Mouse (Mus musculus): ENCODE results near the gene Eml2.

Eml2 gene

DNA sequence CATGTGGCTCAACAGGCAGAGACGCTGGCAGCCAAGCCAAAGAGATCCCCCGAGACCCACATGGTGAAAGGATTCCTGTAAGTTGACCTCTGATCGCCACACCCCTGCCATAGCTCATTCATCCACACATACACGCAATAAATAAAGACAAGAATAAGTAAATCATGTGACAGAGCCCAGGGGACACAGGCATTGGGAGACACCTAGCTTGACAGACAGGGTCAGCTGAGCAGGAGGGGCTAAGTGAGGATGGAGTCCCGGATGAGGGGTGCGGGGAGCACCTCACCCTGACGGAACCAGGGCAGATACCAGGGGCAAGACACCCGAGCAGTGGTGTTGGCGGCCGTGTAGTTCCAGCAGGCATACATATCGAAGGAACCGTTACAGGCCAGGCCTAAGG, 12.5 kb upstream of the Eml2 start:
- DNase-seq (ENCODE audit: low spot score): no peak

DNA sequence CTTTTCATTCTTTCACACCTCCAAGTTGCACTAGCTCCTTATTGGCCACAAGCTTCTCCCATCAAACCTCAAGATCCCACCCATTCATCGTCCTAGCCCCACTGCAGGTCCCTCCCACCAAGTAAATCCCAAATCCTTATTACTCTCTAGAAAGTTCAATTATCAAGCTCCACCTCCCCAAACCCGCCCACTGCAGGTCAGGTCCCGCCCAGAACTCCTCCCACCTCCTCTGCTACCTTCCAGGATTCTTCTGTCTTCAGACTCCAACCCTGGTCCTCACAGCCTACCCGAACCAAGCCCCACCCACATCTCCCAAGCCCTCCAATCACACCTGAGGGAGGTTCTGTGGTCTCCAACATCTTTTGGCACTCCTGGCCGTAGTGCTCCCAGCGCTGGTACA, 12.0 kb upstream of the Eml2 start:
- DNase-seq (ENCODE audit: low spot score): peak; percentile 56

DNA sequence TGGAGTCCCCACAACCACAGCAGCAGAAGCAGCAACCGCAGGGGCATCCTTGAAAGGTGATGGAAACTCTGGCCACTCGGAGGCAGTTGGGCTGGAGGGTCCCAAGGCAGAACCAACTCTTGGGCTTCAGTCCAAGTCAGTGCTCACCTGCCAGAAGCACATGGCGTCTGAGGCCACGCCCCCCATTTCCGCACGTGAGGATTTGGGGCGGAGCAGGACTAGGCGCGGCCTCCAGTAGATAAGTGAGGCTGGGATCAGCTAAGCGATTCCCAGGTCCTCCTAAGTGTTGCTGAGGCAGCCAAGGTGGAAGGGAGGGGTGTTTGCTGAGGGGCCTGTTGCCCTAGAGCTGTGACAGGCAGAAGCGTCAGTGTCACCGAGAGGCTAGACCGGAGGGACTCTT, 11.2 kb upstream of the Eml2 start:
- DNase-seq (ENCODE audit: low spot score): no peak

DNA sequence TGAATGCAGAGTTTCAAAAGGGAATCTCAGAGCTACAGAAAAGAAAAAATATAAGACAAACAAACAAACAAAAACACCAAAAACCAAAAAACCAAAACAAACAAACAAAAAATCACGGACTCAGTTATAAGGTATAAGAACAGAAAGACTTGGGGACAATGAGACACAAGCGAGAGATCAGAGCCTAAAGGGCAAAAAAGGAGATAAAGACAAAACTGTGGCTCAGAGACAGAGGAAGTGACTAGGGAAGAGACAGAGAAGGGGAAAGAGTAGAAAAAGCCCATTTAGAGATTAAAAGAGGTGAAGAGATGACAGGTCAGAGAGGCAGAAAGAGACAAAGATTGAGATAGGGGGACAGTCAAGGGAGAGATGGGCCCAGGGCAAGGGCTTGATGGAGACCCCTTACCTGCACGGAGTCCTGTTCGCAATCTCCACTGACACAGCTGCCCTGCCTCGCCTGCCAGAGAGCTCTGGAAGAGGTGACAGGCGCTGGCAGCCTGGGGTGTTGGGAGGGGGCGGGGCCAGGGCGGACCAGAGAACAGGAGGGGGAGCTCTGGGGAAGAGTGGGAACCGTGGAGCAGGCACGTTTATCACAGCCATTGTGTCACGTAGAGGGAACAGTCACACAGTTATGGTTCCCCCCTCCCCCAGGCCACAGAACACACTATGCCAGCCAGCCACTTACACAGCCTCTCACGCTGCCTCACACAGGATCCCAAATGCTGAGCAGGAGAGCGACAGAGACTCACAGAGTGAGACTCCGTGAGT, 10.4 kb upstream of the Eml2 start, which contains the start of gene Gipr:
Gipr (minus strand) TSS at position 472 of the 768 bp plus-strand sequence.
- DNase-seq (ENCODE audit: low spot score): no peak

DNA sequence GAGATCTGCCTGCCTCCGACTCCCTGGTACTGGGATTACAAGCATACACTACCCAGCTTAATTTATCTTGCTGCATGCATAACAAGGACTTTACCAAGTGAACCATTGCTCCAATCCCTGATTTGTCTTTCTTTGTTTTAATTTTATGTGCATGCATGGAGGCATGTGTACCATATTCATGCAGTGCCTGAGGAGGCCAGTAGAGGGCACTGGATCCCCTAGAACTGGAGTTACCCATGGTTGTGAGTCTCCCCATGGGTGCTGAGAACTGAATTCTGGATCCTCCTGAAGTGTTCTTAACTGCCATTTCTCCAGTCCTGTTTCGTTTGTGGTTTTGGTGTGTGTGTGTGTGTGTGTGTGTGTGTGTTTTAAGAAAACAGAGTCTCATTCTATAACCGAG, 9.2 kb upstream of the Eml2 start:
- DNase-seq (ENCODE audit: low spot score): no peak

DNA sequence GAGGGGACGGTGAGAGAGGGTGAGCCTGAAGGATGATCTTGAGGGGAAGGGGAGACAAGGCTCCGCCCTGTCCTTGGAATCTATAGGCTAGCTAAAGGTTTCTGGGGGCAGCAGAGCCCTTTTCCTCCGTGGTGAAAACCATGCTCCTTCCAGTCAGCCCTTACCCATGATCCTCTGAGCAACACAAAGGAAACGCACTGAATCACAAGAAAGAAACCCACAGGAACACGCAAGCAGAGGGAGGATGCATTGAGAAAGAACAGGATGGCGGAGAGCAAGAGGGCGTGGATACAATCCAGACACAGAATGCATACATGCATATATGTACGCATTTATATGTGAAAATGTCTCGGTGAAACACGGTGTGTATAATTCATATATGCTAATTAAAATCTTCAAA, 6.7 kb upstream of the Eml2 start:
- no peak for DNase-seq (ENCODE audit: low spot score)

DNA sequence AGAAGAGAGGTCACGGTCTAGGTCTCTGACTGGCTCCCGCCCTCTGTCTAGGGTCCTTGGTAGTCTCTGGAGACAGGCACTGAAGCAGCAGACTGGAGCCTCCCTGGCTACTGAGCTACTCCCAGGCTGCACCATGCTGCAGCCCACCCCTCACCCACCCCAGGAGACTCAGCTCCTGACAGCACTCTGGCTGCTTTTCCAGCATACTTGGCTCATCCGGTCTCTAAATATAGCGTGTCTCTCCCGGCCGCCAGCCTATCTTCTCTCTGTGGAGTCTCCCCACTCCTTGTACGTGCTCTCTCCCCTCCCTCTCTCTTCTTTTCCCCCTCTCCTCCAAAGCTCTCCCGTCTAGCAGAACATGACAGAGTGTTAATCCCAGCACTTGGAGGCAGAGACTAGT, 6.1 kb upstream of the Eml2 start:
- DNase-seq (ENCODE audit: low spot score): no peak

DNA sequence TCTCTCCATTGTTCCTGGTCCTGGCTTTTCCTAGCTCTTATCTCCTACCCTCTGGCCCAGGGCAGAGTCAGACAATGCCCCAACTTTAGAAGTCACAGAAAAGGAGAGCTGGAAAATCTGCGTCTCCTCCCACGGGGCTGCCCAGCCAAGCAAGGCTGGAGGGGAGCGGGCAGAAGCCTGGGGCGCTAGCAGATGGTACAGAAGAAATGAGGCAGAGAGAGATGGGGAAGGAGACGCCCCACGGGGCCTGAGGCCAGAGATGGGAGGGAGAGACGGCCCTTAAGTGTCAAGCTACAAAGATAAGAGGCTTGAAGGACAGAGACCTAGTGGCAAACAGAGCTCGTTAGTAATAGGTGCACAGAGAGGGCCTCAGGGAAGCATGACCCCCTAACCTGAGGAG, 4.4 kb upstream of the Eml2 start:
- no peak for DNase-seq (ENCODE audit: low spot score)

DNA sequence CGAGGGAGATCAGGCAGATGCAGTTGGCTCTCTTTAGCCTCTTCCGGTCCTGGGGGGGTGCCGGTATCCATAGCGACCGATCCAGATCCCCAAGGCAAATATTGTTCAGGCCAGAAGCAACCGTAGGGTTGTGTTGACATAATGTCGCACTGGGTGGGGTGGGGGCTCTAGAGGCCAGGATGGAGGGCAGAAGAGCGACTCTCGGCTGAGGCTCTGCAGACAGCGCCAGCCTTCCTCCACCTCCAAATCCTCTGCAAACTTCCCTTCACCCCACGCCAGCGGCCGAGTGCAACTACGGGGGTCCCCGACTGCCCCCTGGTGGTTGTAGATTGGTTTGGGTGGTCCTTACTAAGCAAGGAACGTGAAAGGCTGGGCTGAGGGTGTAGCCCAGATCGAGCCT, 3.3 kb upstream of the Eml2 start:
- DNase-seq (ENCODE audit: low spot score): peak; percentile 93

DNA sequence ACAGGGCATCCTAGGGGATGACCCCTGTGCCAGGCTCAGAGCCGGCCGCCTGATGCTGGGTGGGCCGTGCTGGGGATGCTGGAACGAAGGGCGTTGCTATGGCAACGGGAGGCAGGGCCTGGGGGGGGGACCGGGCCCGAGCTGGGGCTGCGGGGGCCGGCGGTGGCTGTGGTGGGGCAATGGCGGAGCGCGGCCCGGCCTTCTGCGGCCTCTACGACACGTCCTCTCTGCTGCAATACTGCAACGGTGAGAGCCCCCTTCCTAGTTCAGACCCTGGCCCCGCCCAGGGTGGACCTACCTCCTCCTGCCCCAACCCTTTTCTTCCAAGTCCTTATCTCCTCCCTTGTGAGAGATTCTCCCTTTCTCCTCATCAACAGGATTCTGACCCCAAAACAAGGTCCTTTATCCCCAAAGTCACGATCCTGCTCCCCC, 311 bp downstream of the Eml2 start:
- DNase-seq (ENCODE audit: low spot score): no peak

DNA sequence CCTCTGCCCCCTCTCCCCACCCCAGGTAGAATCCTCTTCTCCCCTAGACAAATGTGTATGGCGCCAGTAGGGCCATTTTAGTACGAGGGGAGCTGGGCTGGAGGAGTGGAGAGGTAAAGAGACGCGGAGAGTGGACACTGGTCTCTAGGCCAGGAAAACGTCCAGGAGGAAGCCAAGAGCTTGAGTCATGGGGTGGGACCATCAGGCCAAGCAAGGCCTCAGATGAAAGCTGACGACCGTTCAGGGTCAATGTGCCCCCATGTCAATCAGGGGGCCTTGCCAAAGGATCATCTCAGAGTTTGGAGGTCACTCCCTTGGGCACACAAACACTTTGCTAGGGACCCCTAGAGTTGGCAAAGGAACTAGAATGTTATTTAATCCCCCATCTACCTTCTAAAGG, 995 bp downstream of the Eml2 start:
- DNase-seq (ENCODE audit: low spot score): no peak

DNA sequence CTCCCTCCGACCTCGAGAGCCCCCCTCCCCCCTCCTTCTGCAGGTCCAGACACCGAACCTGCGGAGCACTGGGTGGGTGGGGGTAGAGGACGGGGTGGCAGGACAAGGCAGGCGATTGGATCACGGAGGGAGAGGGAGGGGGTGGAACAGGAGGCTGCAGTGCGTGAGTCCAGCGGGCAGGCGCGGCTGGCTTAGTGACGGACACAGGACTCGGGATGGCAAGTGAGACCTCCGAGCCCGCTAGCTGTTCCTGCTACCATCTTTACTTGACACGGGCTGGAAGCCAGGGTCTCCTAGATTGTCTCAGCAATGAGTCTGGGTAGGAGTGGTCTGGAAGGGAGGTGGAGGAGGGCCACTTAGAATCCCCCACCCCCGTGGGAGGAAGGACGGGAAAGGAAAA, 1.8 kb downstream of the Eml2 start:
- DNase-seq (ENCODE audit: low spot score): no peak

DNA sequence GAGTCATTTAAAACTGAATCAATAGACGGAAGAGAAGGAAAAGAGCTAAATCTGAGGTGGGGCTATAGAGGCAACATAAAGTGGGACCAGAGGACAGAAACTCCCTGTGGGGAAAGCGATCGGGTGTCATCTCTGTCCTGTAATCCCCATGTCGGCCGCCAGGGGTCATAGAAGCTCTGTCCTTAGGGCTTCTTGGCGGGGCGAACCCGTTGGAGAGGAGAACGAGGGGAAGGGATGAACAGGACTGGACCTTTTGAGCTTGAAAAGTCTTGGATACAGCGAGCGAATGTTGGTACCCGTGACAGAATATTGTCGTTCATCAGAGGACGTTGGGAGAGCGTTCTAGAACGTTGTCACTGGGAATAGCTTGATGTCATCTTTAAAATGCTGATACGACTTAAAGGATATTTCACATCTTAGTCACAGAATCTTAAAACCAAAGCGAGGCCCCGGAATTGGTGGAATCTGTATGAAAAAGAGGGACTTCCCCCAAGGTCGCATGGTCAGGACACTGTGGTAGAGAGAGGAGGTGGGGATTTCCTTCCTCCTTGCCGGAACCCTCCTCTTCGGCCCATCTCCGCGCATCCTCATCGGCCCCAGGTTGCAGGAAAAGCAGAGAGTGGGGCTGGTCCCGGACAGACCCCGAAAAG, 2.3 kb downstream of the Eml2 start:
- DNase-seq (ENCODE audit: low spot score): peak; percentile 88

DNA sequence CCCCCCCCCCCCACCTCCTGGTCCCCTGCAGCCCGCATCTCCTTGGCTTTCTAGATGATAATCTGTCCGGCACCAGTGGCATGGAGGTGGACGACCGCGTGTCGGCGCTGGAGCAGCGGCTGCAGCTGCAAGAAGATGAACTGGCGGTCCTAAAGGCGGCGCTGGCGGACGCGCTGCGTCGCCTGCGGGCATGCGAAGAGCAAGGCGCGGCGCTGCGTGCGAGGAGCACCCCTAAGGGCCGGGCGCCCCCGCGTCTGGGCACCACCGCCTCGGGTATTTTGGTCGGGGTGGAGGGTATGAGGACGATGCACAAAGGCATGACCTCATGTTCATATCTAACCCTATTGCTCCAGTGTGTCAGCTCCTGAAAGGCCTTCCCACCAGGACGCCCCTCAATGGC, 3.0 kb downstream of the Eml2 start:
- peak; percentile 84 for DNase-seq (ENCODE audit: low spot score)

DNA sequence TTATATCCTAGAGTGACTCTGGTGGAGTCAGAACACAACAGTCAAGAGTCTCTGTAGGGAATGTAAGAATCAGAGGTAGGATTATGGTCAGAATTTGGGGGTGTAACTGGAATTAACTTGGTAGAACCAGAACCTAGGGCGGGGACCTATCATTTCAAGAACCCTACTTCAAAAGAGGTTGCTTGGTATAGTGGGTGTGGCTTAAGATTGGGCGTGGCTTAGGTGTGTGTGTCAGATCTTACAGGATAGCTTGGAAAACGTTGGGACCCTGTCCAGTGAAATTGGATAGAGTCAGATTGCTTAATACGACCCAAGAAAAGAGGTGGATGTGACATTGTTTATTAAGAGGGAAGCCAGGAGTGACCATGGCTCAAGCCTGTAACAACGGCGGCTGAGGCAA, 3.7 kb downstream of the Eml2 start:
- DNase-seq (ENCODE audit: low spot score): no peak

DNA sequence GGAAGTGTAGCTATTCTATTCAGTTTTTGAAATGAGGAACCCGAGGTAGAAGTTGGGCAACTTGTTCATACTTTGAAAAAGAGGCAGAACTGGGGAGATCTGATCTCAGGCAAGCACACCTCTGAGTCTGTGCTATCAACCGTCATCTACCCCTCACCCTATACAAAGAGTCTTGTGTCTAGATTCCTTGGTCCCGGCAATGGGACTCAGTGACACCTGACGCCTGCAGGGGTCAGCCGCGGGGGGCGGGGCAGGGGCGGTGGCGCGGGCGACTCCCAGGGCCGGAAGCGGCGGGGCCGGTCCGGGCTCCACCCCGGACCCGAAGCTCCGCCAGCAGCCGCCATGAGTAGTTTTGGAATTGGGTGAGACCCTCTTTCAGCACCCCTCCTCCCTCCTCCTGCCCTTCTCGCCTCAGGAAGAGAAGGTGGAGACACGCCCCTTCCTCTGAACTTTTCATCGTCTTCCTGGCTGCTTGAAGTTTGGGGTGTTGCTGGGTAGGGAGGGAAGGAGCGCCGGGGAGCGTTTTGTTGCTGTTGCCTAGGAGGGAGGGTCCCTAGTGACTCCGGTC, 4.7 kb downstream of the Eml2 start:
- DNase-seq (ENCODE audit: low spot score): peak; percentile 74

DNA sequence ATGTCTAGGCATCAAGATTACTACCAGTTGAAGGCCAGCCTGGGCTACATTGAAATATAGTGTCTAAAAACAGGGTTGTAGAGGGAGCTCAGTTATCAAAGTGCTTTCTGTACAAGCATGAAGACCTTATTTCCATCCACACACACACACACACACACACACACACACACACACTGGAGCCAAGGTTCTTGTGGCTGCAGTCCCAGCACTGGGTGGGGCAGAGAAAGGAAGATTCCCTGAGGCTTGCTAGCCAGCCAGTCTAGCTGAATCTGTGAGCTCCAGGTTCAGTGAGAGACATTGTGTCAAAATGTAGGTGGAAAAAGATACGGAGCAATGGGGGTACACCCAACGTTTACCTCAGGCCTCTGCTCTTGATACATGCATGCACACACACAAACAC, 8.0 kb downstream of the Eml2 start:
- no peak for DNase-seq (ENCODE audit: low spot score)

DNA sequence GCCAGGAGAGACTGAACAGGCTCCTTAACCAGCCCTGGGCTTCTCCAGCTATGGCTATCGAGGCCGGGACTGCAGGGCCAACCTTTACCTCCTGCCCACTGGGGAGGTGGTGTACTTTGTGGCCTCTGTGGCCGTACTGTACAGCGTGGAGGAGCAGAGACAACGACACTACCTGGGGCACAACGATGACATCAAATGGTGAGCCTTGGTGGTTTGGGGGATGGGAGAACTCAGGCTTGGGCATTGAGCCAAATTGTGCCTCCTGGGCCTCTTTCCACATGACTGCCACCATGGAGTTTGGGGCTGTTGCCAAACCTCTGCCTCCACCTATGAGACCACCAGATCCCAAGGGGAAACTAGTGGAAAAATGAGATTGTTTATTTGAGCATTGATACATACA, 8.5 kb downstream of the Eml2 start:
- no peak for DNase-seq (ENCODE audit: low spot score)

DNA sequence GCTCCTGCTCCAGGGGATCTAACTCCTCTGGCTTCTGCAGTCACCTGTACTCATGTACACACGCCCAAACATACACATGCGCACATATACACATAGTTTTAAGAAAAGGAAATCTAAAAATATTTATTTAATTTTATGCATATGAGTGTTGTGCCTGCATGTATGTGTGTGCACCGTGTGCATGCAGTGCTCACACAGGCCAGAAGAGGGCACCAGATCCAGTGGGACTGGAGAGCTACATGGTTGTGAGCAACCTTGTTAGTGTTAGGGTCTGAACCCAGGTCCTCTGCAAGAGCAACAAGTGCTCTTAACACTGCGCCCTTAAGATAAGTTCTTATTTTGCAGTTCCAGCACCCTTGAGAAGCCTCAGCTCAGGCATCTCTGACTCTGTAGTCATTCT, 18.5 kb downstream of the Eml2 start:
- DNase-seq (ENCODE audit: low spot score): no peak

DNA sequence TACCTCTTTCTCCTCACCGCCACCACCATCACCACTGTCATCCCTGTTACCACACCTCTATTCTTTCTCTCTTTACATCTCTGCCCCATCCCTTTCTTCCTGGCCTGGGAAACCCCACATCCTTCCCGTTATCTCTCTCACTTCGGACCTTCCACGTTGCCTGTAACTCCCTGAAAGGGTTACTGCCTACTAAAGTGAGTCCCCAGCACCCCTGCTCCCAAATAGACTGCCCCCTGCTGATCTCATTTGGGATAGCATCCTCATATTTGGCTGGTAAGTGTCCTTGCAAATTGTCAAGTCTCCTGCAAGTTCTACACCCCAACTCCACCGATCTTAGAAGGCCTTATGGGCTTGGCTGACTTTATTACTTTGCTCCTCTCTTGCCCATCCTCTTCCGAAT, 20.5 kb downstream of the Eml2 start:
- DNase-seq (ENCODE audit: low spot score): peak; percentile 58

DNA sequence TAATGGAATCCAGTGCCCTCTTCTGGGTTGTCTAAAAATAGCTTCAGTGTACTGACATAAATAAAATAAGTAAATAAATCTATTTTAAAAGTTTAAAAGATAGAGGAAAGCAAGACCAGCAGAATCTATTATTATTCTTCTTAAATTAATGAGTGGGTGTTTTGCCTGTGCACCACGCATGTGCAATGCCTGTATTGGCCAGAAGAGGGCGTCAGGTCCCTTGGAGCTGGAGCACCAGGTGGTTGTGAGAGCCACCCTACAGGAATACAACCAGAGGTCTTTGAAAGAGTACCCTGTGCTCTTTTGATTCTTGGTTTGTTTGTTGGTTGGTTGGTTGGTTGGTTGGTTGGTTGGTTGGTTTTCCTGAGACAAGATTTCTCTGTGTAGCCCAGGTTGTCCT, 21.8 kb downstream of the Eml2 start:
- no peak for DNase-seq (ENCODE audit: low spot score)

DNA sequence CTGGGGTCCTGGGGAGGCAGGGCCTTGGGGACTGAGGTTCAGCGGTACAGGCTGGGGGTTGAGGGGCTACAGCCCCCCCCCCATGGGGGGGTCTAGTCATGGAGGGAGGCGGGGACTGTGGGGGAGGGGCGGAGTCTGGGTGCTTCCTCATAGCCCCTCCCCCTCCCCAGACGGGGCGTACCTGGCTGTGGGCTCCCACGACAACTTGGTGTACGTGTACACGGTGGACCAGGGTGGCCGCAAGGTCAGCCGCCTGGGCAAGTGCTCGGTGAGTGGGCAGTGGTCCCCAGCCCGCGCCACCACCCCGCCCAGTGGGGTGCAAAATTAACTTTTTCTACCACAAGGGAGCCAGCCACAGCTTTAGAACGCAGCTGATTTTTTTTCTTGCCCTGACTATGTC, 25.4 kb downstream of the Eml2 start:
- DNase-seq (ENCODE audit: low spot score): no peak

DNA sequence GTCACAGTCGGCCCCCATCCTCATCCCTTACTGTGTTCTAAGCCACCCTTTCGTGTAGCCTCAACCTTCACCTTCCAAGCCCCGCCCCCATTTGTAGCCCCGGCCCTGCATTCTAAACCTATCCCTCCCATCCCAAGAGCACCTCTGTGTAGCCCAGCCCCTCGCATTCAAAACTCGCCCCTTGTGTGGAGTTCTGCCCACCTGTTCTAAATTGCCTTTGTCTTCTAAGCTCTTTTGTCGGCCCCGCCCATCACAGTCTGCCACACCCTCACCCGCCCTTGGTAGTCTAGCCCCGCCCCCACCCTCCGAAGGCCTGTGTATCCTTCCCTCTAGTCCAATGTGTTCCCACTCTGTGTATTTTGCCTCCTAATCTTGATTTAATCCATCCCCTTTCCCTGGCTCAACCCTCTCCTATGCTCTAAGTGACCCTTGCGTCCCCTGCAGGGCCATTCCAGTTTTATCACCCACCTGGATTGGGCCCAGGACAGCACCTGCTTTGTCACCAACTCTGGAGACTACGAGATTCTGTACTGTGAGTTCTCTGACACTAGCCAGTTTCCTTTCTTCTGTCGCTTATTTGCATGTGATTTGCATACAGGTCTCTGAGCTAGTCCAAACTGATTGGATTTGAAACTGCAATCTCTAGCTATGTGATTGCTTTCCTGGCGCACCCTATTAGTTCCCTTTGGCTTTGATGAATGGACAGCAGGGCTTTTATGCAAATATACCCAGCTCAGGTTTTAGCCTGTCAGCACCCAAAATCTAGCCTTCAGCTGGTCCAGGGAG, 26.0 kb downstream of the Eml2 start:
- no peak for DNase-seq (ENCODE audit: low spot score)
